Mouse (Mus musculus) liver, adult (tissue): Measurements from ENCODE around the gene Tmem233.

Source experiments
- GATA4 ChIP-seq: IDR thresholded peaks from 2 replicates; pipeline ENCODE4 v1.6.1; 2014; ENCODE audit warnings: mild to moderate bottlenecking, low read length; ENCODE audit not compliant: insufficient replicate concordance

The Tmem233 gene

DNA sequence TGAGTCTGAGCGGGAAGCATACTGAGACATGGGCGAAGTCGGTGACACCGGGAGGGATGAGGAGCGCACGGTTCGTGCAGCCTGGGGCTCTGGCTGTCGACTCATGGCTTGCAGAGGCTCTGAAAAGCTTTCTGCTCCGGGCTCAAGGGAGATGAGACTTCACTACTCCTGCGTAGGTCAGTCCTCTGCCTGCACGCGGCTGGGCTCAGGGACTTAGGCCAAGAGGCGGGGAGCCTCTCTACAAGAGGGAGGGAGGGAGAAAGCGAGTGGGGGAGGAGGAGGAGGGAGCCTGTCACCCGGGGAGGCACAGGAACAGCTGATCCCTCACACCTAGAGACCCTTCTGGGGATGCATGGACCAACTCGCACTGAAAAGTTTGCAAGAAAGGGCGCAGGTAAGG lies at the start of gene Tmem233:
Gene Tmem233 (minus strand): TSS at position 164 of the 400 bp plus-strand sequence.
- no peak for TF ChIP-seq GATA4

DNA sequence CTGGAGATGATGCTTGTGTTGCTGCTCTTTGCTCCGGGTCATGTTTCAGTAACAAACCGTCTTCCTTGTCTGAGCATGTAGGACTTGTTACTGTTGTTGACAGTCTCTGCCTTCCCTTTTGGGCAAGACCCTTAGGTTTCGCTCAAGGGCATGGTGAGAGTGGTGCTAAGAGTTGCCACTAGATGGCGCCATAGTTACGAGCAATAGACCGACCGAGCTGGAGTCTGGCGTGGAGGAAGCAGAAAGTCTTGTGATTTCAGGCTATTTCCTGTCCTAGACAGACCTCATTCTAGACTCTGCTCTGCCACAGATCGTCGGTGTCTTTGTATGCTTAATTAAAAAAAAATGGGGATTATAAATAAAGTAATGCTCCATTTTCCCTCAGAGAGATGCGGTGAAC lies 40.3 kb upstream of the Tmem233 start:
- no peak for TF ChIP-seq GATA4

DNA sequence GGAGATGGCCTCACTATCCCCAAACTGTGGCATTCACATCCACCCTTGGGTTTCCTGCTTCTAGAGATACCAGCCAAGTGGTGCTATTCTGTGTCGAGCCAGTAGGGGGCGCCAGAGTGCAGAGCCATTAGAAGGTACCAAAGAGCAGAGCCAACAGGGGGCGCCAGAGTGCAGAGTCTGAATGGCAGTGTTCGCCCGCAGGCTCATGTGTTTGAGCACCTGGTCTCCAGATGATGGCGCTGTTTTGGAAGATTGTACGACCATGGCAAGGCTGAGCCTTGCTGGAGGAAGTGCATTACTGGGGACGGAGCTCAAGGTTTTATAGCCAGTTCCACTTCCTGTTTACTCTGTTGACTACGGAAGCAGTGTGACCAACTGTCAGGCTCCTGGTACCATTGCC lies 33.5 kb upstream of the Tmem233 start:
- no peak for TF ChIP-seq GATA4

DNA sequence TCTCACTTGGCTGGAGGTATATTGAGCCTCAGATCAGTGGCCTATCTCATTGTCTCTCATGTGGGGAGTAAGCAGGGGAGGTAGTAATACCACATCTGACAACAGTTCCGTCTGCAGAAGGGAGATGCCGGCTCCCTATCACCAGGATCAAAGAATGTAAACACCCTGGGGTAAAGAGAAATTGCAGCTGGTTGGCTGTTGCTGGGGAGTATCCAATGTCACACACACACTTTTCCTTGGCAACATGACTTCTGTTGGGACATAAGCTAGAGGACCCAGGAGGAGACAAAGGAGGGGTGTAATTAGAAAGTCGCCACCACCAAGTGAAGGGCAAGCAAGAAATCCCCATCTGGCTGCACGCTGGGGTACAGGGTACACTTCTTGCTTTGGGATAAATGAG lies 33.1 kb upstream of the Tmem233 start:
- TF ChIP-seq GATA4 = no peak

DNA sequence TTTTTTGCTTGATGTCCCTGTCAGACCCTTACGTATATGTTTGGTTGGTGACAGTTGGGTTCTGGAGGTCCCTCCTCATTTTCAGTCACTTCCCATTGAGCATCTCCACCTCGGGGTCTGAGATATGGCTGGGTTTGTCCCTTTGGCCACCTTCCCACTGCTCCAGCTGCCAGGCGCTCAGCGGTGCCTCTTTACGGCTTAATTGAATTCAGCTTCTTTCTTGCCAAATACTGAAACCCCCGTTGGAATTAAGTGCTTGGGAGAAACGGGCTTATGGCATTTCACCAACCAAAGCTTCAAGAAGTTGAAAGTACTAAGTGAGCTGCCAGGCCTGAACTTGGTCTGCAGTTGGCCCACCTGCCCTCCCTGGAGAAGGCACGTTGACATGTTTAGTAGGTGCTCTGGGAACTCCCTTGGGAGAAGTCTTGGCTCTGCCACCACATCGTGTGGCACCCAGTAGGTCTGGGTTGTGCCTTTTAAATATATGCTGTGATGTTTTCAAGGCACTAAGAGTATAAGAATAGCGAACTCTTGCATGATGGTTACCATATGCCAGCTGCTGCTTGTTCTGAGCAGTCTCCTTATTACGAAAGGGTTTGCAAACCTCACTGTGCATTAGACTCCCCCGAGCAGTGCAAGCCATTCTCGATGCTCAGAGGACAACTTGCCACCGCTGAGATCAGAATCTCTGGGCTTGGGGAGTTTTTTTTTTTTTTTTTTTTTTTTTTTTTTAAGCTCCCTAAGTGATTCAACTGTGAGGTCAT lies 32.2 kb upstream of the Tmem233 start:
- no peak for TF ChIP-seq GATA4

DNA sequence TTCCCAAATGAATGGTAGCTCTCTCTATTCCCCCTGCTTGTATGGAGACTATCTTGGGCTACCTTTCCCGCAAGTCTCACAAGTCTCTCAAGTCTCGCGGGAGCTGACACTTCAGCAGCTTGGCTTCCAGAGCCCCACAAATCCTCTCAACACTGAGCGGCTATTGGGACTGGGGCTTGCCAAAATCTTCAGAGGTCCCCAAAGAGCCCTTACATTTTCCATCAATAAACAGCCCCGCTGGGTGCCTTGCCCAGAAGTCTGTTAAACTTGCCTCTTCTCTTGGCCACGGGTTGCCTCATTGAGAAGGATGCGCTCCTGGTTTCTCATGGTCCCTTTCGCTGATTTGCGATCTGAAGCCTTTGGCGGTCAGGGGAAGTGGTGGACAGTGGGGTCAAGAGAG lies 25.6 kb upstream of the Tmem233 start:
- TF ChIP-seq GATA4 = no peak

DNA sequence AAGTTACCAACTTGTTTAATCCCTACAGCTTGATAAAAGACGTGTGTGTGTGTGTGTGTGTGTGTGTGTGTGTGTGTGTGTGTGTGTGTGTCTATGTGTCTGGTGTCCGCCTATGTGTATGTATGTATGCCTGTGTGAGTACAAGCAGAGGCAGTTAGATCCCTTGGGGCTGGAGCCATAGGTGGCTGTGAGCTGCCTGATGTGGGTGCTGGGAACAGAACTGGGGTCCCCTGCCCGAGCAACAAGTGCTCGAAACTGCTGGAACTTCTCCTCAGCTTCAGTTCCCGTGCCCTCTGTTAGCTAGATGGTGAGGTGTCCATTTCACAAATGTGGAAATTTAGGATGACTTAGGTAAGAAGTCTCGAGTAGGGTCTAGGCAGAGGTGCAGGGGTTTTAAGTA lies 1.2 kb upstream of the Tmem233 start:
- TF ChIP-seq GATA4 = no peak

DNA sequence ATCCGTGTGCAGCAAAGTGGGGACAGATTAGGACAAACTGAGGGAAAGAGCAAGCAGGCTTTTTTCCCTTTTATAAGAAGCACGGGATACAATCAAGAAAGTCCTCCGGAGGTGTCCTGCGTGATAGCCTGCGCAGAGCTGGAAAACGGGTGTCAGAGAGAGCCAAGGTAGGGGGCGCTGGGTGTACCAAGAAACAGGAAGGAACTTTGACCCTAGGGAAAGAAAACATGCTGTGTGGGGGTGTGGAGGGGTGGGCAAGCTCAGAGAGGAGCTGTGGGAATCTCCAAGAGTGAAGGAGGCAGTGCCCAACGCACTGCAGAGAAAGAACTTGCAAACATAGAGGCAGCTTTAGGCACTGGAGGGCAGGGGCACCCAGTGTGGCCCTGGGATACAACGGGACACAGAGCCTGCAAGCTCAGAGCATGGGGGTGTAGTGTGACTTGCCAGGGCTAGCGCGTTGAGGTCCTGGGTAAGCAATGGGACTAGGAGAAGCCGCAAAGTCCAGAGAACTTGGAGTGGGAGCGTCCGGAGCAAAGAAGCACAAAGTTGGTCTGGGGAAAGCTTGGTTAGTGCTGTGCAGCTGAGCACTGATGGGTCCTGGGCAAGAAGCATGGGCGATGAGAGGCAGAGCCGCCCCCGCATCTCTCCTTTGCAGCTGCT lies 673 bp downstream of the Tmem233 start:
- TF ChIP-seq GATA4 = no peak

DNA sequence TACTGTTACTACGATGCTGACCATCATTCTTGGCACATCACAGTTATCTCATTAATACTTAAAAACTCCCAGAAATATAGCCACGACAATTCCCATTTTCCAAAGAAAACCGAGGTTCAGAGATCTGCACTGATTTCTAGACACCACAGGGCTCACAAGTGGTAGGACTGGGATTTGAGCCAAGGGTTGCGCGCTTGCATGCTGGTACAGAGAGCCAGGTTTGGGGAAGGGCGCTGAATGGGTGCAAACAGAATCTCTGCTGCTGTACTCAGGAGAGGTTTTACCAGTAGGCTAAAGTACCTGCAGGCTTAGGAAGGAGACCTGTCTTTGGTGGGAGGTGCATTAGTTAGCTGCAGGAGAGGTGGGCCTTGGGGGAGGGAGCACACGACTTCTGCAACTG lies 1.4 kb downstream of the Tmem233 start:
- no peak for TF ChIP-seq GATA4

DNA sequence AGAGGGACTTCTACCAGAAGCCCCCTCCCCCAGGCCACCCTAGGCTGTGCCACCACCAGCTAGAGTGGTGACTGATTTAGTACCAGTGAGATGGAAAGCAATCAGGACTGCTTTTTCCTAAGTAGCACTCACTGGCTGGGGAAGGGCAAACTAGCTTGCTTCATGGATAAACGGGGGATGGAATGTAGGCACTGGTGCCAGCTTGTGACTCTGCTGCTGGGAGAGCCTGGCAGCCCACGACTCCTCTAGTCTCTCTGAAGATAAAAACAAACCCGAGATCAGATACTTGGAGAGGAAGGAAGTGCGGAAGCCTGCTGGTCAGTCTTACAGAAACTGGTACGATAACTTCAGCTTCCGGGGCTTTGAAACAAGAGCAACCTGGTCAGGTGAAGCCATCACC lies 2.3 kb downstream of the Tmem233 start:
- TF ChIP-seq GATA4 = no peak

DNA sequence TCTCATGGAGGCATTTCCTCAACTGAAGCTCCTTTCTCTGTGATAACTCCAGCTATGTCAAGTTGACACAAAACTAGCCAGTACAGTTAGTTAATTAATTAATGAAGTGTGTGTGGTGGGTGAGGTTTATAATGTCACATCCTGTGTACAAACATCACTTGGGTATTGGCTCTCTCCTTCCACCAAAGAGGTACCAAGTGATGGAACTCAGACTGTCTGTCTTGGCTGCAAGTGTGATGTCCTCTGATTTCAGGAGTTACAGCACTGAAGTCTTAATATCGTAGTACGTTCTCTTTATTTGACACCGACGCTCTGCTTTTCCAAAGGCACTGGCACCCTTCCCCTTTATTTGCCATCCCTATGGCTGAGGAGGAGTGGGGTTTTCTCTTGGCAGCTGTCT lies 13.4 kb downstream of the Tmem233 start:
- no peak for TF ChIP-seq GATA4

DNA sequence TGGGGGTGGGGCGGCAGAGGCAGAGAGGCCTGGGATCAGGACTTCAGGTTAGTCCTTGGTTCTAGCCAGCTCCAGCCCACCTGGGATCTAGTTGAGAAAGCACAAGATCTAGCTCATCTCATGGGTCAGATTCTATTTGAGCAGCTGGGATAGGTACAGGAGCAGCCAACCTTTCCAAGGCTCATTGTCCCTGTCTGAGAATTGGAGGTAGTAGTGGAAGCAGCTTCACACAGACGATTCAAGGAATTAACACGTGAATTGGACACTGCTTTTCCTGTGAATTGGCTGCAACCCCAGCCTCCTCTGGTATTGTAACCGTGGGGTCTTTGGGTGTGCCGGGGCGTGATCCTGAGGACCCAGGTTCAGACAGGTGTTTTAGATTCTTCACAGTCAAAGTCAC lies 30.2 kb downstream of the Tmem233 start:
- TF ChIP-seq GATA4 = no peak

DNA sequence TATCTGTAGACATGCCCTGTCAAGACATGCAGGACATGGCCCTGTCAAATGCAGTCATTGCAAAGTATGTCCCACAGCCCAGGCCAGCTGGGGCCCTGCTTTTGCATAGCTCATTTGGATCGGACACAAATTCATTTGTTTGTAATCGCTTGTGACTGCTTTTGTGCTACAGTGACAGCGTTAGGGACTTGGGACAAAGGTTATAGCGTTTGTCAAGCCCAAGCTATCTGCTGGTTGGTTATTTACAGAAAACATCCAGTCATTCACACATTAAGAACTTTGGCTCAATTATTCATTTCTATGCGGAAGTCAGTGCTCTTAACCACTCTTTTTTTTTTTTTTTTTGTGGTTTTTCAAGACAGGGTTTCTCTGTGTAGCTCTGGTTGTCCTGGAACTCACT lies 30.9 kb downstream of the Tmem233 start:
- no peak for TF ChIP-seq GATA4

DNA sequence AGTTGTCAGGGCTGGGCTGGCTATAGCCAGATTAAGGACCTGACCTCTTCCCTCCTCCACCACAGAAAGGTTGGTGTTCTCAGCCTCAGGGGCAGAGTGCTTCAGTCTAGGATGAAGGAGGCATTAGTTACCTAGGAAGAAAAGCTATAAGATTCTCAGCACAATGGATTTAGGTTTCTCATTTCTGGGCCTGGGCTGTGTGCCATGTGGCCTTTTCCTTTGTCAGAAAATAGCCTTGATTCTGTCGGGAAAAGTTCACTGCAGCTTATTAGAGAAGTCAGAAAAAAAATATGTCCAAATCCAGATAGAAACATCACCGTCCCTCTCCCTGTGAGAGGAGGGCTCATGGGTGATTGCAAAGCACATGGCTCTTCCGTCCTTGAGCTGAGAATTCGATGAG lies 33.2 kb downstream of the Tmem233 start:
- no peak for TF ChIP-seq GATA4

DNA sequence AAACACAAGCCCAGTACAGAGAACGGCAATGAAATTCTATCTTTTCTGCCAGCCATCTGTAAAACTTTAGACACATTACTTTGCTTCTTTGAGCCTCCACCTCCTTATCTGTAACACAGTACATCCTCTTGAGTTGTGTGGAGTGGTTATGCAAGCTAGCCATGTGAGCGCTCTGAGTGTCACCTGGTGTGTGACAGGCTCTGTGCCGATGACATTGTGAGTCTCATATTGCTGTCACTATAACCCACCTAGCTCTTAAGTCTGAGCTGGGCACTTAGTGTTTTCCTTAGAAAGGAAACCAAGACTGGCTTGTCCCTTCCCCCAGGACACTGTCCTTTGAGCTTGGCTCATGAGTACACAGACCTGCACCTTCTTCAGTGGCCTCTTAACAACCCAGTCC lies 34.7 kb downstream of the Tmem233 start:
- TF ChIP-seq GATA4 = no peak

DNA sequence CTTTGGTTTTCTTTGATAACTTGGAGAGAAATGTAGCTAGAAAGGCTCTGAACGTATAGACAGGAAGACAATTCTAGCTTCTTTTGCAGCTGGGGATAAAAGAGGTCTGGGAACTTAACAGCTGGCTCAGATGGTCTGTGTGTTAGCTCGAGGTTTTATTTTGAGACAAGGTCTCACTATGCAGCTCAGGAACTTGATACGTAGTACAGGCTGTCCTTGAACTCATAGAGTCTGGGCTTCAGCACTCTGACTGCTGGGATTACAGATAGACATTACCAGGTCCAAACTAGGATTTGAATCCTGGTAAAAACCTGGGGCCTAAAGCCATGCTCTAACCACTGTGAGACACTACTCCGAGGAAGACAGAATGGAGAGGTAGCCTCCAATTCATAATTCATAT lies 36.8 kb downstream of the Tmem233 start:
- TF ChIP-seq GATA4 = no peak

DNA sequence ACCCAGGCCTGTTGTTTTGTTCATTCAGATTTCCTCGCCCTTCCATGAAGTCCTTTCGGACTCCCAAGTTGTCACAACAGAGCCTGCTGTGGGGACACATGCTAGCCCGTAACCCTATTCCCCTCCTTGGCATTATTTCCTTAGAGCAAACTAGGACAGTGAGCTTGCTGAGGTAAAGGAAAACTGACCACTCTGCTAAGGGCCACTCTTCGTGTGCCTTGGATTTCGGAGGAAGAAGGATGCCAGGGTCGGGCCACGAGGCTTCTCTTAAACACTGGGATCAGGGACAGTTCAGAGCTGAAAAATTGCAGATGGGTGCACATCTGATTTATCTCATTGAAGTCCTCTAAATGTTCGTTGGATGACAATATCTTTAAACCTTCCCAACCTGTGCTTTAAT lies 37.5 kb downstream of the Tmem233 start:
- TF ChIP-seq GATA4 = no peak
